9 mouse cellular contexts compared by ENCODE assay signal in the genomic region with DNA sequence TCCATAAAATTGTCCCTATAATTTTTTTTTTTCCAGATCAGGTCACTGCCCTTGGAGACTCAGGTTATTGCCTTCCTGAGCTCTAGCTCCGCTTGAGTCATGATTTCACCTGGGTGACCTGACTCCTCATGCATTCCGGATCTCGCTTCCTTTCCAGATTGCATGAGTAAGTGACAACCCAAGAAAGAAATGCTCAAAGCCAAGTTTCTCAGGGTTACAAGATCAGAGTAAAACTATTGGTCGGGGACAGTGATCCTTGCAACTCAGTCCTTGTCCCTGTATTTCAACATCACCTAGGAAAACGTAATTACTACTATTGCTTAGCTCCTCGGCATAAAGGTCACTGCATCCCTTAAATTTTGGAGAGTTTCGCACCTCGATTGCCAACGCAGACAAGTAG. TPM values are rescaled to one million over a fixed set of nuclear protein-coding genes. Genes with fewer than 3 reads are reported as not detected.
DNase-seq lines count a peak whose midpoint lies in the region; ATAC-seq and TF ChIP-seq lines count a peak whose summit lies in the region.
"Had no signal": no experiment of that assay in that cellular context is flagged by ENCODE, and none has a peak within 500 bp of the region (broad histone marks: within the 10 kb centered on the region; RNA-seq: fewer than 3 reads in every experiment).

Gene Acot5 (plus strand): TSS at position 340 of the 400 bp plus-strand sequence.

- H3K36me3 ChIP-seq in testis, adult 2 months (ENCODE audit: control insufficient read depth, insufficient read depth, low read length): no peaks in the 10 kb centered on the region
- H3K36me3 ChIP-seq in liver, embryonic 14.5 days (replicated peaks; ENCODE audit: control insufficient read depth, insufficient read depth, low read depth): no peaks in the 10 kb centered on the region

- no peak for TF ChIP-seq POLR2A in cerebellum, adult 2 months (IDR thresholded peaks at IDR 0.05; ENCODE audit: borderline replicate concordance, insufficient read depth, low read length)
- TF ChIP-seq POLR2A in testis, adult 2 months (IDR thresholded peaks at IDR 0.05; ENCODE audit: control insufficient read depth, low read depth, low read length): no peak

- no peak for TF ChIP-seq CTCF in cerebellum, adult 2 months (IDR thresholded peaks at IDR 0.05; ENCODE audit: borderline replicate concordance, insufficient read depth, low read depth, low read length)
- no peak for TF ChIP-seq CTCF in testis, adult 2 months (IDR thresholded peaks at IDR 0.05; ENCODE audit: control insufficient read depth, insufficient read depth, insufficient replicate concordance, low read depth, low read length)
- TF ChIP-seq CTCF in liver, embryonic 14.5 days (IDR thresholded peaks at IDR 0.05; ENCODE audit: low read depth): no peak

- 53% methylated on average over 9 of the region's 9 CpGs for WGBS in cerebellum, adult 2 months
- WGBS in liver, embryonic 14.5 days (ENCODE audit: insufficient replicate concordance): 47% methylated on average over 9 of the region's 9 CpGs

- no peak within 1 kb of the TSS for H3K9ac ChIP-seq in liver, embryonic 14.5 days (replicated peaks)

- H3K27me3 ChIP-seq in cerebellum, adult 2 months (ENCODE audit: control insufficient read depth, insufficient read depth, low read length): no peaks in the 10 kb centered on the region; the same call in 1 of the 2 replicates
- no peaks in the 10 kb centered on the region for H3K27me3 ChIP-seq in testis, adult 2 months (ENCODE audit: control insufficient read depth, insufficient read depth, low read length)
- peaks cover 14% of the 10 kb centered on the region for H3K27me3 ChIP-seq in liver, embryonic 14.5 days (ENCODE audit: control insufficient read depth, insufficient read depth, low read length)

- no peak for ATAC-seq in liver, embryonic 14.5 days (ENCODE audit: insufficient read depth)
- ATAC-seq: inflammation-experienced regulatory T-cells, adult 6 months had no signal

- H3K27ac ChIP-seq in cerebellum, adult 2 months (ENCODE audit: insufficient read depth, low read length): no peak within 1 kb of the TSS
- H3K27ac ChIP-seq in testis, adult 2 months (ENCODE audit: control insufficient read depth, insufficient read depth, low read depth, low read length): no peak within 1 kb of the TSS
- no peak within 1 kb of the TSS for H3K27ac ChIP-seq in liver, embryonic 14.5 days

- no peaks in the 10 kb centered on the region for H3K9me3 ChIP-seq in liver, embryonic 14.5 days (ENCODE audit: control insufficient read depth, low read length)

- DNase-seq in cerebellum, adult 2 months: no peak
- no peak for DNase-seq in cerebellum, adult 11 months
- no peak for DNase-seq in testis, postnatal 14 days (ENCODE audit: low spot score)
- no peak for DNase-seq in liver, embryonic 14.5 days (ENCODE audit: low read depth in 3 of 3, low spot score in 3 of 3)
- DNase-seq in gastrocnemius, postnatal 36 days: no peak
- no peak for DNase-seq in adrenal gland, postnatal 10 days
- DNase-seq in cerebellum, adult 9-11 months: no peak

- intact Hi-C loops in gastrocnemius, postnatal 36 days (cut with DNase I): no loop called here

- peak within 1 kb of the TSS; percentile 41 for H3K4me2 ChIP-seq in liver, embryonic 14.5 days (ENCODE audit: low read depth)

- peak within 1 kb of the TSS; percentile 44 for H3K4me3 ChIP-seq in cerebellum, adult 2 months (replicated peaks; ENCODE audit: insufficient read depth, low read depth, low read length)
- peak within 1 kb of the TSS; percentile 55 for H3K4me3 ChIP-seq in testis, adult 2 months (ENCODE audit: control insufficient read depth, low read depth, low read length)
- peak within 1 kb of the TSS; percentile 1 to 28 for H3K4me3 ChIP-seq in liver, embryonic 14.5 days (ENCODE audit: insufficient read depth in 1 of 2, low read depth in 2 of 2, low read length in 2 of 2)

- no peaks in the 10 kb centered on the region for H3K4me1 ChIP-seq in cerebellum, adult 2 months (ENCODE audit: control insufficient read depth, insufficient read depth, low read length)
- H3K4me1 ChIP-seq in testis, adult 2 months (ENCODE audit: control insufficient read depth, insufficient read depth, low read length): peaks cover 6% of the 10 kb centered on the region
- no peaks in the 10 kb centered on the region for H3K4me1 ChIP-seq in liver, embryonic 14.5 days (replicated peaks; ENCODE audit: control insufficient read depth in 2 of 2, insufficient read depth in 2 of 2, low read length in 1 of 2)

- TF ChIP-seq EP300 in liver, embryonic 14.5 days (IDR thresholded peaks at IDR 0.05; ENCODE audit: low read depth): no peak

RNA-seq across cellular contexts. Expression of gene Acot5, which starts in this region (rescaled TPM):
- polyA plus RNA-seq in cerebellum, adult 2 months (2012; rRNA removed): 1.1 and 1.3 TPM in 2 replicates
- polyA plus RNA-seq in testis, adult 2 months (2012; rRNA removed): not detected in 2 replicates
- not detected in 2 replicates for polyA plus RNA-seq in liver, embryonic 14.5 days (2012; rRNA removed)
- not detected in 2 replicates for polyA plus RNA-seq in liver, embryonic 14.5 days (2014; fragmentation: Nextera tagmentation; extraction: Ambion mirVana)
- total RNA-seq in gastrocnemius, postnatal 36 days (2021): not detected
- under 1 TPM; 0.27 to 0.84 TPM for total RNA-seq in adrenal gland, postnatal 10 days (2021)
- polyA plus RNA-seq: inflammation-experienced regulatory T-cells, adult 6 months had no signal
